Mouse (Mus musculus) splenic B cell, adult 2 months (primary cell): ENCODE results near the gene Rps23.
A peak's percentile ranks its signal among the peaks of the same experiment; 100 is the strongest.
"Not testable (repeated sequence)": the region's sequence is repeated elsewhere in the genome, so short reads cannot be mapped to it uniquely, and the experiment has no call there.

Source experiments
- DNase-seq: peaks from one replicate; pipeline ENCODE4 v3.0.0-alpha.2; 2011; ENCODE audit warnings: low read depth, low spot score
- H3K27me3 ChIP-seq: 2 replicates; pipeline ENCODE4 v1.6.1; 2012; ENCODE audit warnings: mild to moderate bottlenecking, low read length, moderate library complexity, mixed read lengths; ENCODE audit not compliant: control insufficient read depth, poor library complexity, insufficient read depth, severe bottlenecking
- H3K36me3 ChIP-seq: 2 replicates; pipeline ENCODE4 v1.6.1; 2012; ENCODE audit warnings: mild to moderate bottlenecking, low read length, moderate library complexity, mixed read lengths; ENCODE audit not compliant: control insufficient read depth, poor library complexity, insufficient read depth, severe bottlenecking

Gene Rps23

DNA sequence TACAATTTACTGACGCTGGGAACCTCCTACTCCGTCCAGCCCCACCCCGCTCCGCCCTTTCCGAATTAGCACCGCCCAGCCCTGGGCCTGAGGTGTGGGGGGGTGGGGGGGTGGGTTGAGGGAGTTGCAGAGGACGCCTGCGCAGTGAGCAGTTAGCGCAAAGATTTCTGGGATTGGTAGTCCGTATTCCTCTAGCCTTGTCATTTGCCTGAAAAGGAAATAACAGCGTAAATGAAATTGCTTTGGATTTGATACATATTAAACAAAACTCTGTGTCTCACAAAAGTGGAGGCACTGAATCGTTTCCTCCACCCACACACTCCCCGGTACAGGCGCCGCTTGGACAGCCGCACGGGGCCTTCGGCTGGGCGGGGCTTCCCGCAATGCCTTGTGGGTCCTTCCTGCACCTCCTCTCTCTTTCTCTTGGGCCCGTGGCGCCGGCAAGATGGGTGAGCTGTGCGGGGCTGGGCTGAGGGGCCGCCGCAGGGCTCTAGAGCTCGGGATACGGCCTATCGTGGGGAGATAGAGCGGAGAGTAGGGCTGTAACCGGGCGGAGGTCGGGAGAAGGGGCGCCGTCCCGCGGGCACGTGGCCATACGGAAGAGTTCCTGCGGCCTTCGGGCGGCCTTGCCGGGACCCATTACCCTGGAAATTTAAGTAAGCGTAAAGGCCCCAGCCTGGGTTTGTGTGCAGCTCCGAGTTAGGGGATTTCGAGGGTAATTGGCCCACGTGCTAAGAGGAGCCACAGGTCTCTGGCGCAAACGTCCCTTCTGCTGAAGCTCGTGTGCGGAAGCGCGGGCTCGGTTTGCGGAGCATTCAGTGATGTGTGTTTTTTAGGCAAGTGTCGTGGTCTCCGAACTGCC, at the start of gene Rps23:
Gene Rps23, plus strand, starts transcription at position 208 of the 862 bp plus-strand sequence.
- peaks cover 3% of the 10 kb centered on the region; the same call in 1 of the 2 replicates for H3K36me3 ChIP-seq
- no peaks in the 10 kb centered on the region for H3K27me3 ChIP-seq
- peak; percentile 96 for DNase-seq

DNA sequence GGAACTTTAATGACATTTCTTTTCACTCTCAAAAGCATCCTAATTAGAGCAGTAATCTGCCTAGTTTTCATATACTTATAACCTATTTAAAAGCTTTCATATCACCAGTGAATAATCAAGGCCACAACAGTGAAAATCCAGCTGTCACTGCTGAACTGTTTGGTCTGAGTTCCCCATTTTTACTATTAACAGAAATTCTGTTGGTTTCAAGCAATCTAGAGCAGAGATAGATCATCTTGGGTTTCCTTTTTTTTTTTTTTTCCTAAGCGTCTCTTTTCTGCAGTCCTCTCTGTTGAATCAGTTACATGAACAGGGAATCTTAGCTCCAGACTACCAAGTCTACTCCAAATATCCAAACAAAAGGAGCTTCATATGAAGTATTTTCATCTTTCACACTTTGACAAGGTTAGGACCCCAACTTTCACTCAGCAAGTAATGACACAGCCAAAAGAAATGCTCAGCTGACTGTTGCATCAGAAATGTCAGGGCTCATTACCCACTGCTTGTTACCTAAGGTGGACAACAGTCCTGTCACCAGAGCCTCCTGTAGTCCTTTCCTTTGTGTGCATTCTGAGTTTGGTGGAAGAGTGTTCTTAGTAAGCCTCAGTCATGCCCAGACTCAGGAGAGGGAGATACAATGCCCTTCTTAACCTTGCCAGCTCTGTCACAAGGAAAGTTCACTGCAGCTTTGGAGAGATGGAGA, 40.9 kb upstream of the Rps23 start:
- no peak for DNase-seq
- H3K27me3 ChIP-seq: no peaks in the 10 kb centered on the region
- no peaks in the 10 kb centered on the region for H3K36me3 ChIP-seq

DNA sequence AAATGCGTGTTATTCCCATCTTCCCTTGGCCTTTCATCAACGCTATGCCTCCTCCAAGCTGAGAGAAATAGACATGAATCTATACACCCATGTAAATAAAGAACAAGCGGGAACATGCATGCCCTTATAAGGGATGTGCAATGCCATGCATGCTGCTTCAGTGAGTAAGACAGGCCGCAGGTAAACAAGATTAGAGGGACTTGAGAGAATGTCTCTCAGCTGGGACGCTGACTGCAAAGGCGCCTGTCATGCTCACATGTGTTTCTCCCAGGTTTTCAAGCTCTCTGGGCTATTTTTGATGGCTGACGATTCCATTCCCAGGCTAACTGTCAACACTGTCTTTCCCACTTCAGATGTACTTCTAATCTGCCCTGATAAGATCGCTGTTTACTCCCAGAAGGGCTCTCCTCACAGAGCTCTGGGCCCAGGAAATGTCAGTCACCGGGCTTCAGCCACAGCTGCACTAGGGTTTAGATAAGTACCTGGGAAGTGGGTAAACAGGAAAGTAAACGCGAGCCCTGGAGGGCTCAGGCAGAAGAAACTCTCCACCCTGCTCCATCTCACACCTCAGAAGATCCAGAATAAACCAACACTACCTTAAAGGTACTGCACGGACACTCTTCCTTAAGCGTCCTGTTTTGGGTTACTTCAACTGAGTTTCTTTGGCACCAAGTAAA, 36.8 kb upstream of the Rps23 start:
- Histone ChIP-seq H3K27me3 (no peaks in the 10 kb centered on the region), H3K36me3 (no peaks in the 10 kb centered on the region)
- no peak for DNase-seq

DNA sequence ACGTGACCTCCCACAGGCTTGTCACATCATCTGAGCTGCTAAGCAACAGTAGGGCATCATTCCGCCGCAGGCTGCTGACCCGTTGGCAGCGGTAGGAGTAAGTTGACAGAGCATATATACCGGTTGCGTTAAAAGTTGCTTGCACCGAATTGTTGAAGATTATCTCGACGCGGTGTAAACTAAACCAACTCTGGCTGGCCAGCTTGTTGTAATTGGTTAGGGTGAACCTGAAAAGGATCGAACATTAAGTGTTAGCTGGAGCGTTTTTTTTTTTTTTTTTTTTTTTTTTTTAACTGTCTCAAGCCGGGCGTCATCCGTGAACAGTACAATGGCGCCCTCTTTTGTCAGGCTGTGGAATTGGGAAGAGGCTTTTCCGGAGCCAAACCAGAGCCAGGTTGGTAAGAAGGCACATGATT, 36.2 kb upstream of the Rps23 start:
- no peaks in the 10 kb centered on the region for H3K27me3 ChIP-seq
- H3K36me3 ChIP-seq: no peaks in the 10 kb centered on the region
- peak; percentile 62 for DNase-seq

DNA sequence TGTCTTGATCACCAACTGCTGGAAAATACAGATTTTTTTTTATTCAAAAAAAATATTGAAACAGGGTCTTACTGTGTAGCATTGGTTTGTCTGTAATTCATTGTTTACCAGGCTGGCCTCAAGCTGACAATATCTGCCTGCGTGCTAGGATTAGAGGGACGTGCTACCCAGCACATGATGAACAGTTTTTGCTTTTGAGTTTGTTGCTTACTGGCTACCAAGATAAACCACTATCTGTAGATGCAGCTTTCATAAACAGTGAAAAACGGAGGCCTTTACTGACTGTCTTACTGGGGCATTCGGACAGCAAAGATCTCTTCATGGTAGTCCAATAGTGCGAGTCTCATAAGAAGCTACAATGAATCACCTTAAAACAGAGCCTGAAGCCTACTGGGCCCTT, 32.6 kb upstream of the Rps23 start:
- DNase-seq: no peak
- no peaks in the 10 kb centered on the region for H3K36me3 ChIP-seq
- H3K27me3 ChIP-seq: no peaks in the 10 kb centered on the region

DNA sequence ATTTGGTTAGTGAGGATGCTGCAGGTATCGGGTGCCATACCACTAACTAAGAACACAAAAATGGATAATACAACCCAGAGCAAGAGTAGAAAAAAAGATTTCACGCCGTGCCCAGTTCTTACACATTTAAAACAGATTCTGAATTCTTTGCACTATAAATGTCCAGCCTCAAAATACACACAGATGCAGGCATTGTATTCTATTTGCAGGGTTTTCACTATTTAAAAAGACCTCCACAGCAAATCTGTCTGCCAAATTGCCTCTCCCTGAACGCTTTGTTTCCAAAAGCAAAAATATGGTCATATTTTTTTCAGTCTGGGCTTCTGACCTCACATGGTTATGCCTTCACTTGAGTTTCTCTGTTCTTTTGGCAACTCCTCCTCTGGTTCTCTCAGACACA, 27.9 kb upstream of the Rps23 start:
- Histone ChIP-seq H3K36me3 (no peaks in the 10 kb centered on the region), H3K27me3 (no peaks in the 10 kb centered on the region)
- DNase-seq: no peak

DNA sequence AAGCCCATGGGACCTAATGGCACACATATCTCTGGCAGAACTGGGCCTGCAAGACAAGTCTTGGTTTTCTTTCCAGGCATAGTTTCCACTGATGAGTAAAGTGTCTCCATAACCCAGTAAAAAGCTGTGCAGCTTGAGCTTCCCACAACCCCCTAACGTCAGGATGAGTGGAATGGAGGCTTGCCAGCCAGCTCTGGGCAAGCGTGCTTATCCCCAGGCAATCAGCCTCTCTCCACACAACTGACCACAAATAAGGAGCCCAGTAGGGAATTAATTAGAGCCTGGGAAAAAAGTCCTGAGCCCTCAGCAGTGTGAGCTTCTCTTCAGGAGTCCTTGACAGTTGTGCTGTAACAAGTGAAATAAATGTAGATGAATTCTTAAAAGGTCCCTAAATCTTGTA, 26.7 kb upstream of the Rps23 start:
- DNase-seq: no peak
- Histone ChIP-seq H3K36me3 (no peaks in the 10 kb centered on the region), H3K27me3 (no peaks in the 10 kb centered on the region)

DNA sequence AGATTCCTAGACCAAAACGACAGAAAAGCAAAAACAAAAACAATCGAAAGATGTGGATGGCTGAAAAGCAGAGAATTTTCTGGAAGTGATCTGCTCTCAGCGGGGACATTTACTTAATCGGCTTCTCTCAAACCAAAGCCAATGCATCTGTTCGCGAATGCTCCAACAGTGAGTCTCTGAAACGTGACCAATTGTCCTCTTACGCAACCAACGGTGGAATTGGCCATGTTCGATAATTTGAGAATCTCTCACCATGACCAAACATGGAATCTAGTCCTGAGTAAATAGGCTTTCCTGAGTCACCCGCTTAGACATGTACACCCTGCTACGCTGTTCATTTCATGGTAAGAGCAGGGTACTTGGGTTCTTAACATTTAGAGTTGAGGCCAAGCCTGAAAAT, 25.9 kb upstream of the Rps23 start:
- DNase-seq: no peak
- no peaks in the 10 kb centered on the region for H3K36me3 ChIP-seq
- H3K27me3 ChIP-seq: no peaks in the 10 kb centered on the region

DNA sequence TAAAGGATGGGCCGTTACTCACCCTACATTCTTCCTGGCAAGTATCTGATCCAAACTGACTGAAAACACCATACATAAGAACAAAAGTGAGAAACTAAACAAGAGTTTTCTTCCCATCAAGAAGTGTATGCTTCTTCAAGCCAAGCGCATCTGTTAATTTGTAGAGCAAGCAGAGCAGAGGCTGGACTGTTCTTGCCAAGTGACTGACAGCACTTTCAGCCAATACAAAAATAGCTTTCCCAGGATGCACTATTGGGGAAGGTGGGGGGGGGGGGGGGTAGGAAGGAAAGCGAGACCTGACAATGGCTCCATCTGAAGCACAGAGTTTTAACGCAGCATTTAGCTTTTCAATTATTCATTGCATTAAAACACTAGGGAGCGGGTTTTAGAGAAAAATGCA, 17.6 kb upstream of the Rps23 start, which contains the start of gene Atp6ap1l:
Gene Atp6ap1l, minus strand, starts transcription at position 180 of the 400 bp plus-strand sequence.
- no peaks in the 10 kb centered on the region for H3K27me3 ChIP-seq
- no peak for DNase-seq
- no peaks in the 10 kb centered on the region for H3K36me3 ChIP-seq

DNA sequence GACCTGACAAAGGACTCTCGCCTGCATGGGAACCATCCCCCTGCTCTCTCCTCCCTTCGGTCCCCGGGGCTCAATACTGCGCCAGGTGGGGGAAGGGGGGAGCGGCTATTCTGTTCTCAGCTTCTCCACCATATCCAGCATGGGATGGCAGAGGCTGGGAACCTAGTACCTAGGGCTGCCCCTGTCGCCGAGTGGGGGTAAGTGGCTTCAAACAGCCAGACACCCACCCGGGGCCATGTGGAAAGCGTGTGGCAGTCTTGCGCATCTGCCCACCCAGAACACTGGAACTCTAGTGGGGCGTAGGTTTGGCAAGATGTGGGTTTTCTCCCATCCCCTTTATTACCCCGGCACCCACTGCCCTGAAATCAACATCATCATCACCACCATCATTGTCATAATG, 15.4 kb upstream of the Rps23 start:
- Histone ChIP-seq H3K27me3 (no peaks in the 10 kb centered on the region), H3K36me3 (no peaks in the 10 kb centered on the region)
- no peak for DNase-seq

DNA sequence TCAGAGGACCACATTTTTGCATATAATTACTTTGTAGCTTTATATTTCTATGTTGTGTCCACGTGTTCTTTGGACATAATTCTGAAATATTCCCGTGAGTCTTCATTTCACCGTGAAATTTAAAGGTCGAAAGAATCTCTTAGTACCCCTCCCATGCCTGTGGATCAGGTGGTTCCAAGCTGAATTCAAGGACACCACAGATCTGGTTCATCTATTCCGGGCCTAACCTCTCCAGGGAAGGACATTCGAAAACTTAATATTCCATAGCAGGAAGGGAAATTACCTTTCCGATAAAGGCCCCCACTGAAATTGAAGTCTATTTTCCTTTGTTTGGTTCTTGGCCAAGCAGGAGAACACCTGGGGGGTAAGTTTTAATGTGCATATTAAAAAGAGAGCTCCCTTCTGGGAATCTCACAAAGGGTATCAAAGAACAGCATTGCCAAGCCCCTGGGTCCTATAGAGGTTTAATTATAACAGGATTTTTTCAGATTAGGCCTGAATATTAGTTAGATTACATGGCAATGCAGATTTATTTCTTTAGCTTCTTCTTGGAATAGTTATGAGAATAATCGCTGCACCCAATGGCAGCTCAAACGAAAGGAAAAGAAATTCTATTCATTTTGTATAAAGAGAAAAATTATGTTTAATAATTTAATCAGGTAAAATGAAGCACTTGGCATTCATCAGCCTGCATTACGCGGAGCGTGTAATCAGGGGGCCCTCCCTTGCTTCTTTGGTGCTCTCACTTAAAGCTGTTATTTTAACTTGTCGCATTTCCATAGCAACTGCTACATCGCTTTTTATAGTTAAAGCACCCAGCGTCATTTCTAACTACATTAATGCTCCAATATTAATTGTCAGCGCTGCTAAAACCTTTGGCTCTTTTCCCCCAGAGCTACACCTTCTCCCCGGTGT, 9.7 kb upstream of the Rps23 start:
- Histone ChIP-seq H3K27me3 (no peaks in the 10 kb centered on the region), H3K36me3 (no peaks in the 10 kb centered on the region)
- no peak for DNase-seq

DNA sequence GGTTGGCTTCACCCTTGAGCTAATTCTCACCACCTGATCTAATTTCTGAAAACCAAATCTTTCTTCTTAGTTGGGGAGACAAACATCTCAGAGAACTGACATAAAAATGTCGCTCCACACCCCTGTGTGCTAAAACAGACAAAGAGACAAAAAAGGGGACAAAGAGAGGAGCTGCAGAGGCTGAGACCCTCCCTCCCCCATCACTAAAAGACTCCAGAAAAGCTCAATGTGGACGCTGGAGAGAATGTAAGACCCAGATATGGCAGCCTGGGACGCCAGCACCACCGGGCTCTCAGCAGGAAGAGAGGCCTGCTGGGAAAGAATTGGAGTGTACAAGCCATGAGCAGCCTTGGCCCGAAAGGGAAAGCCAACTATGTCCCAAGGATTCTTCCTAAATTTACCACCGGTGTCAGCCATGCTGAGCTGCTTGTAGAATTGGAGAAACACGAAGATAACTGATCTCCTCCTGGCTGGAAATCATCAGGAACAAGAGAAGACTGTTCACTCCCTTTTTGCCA, 9.0 kb upstream of the Rps23 start:
- no peak for DNase-seq
- Histone ChIP-seq H3K27me3 (no peaks in the 10 kb centered on the region), H3K36me3 (no peaks in the 10 kb centered on the region)

DNA sequence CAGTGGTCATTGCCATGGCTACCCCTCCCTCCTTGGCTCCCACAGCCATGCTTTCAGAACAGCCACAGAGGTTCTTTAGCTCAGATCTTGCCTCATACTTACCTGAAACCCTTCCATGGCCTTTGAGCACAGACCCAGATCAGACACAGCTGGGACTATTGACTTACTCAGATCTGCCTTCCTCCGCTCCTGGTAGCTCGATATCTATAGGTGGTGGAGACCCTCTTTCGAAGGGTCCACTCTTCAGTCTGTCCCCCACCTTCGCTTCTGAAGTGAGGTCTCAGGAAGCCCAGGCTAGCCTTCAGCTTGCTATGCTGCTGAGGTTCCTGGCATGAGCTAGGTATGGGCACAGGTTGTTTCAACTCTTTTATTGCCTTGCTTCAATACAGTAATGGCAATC, 8.0 kb upstream of the Rps23 start:
- Histone ChIP-seq H3K36me3 (no peaks in the 10 kb centered on the region), H3K27me3 (no peaks in the 10 kb centered on the region)
- no peak for DNase-seq

DNA sequence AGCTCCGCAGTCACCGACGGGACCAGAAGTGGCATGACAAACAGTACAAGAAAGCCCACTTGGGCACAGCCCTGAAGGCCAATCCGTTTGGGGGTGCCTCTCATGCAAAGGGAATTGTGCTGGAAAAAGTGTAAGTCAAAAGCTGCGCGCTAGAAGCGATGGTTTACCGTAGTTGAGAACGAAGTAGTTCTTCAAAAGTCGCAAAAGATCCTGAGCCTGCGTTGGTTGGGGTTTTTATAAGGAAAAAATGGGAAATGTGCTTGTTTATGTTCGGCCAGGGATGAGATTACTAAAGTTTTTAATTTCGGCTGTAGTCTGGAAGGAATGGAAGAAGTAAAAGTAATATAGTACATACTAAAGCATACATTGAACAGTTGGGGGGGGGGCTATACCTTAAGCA, 859 bp downstream of the Rps23 start:
- H3K27me3 ChIP-seq, H3K36me3 ChIP-seq: not testable (repeated sequence)
- DNase-seq: peak; percentile 13
